Mouse (Mus musculus) CH12.LX (cell line): ENCODE data around the gene Mdc1. TPM values are rescaled to one million over a fixed set of nuclear protein-coding genes. Genes with fewer than 3 reads are reported as not detected.
A peak's percentile ranks its signal among the peaks of the same experiment; 100 is the strongest.

Source experiments
- DNase-seq: peaks from one replicate; pipeline ENCODE4 v3.0.0-alpha.2; 2013; ENCODE audit errors: extremely low read depth
- H3K27ac ChIP-seq: 2 replicates; pipeline ENCODE4 v1.5.1; 2012; ENCODE audit warnings: low read depth, mild to moderate bottlenecking, control low read depth, moderate library complexity; ENCODE audit not compliant: insufficient read depth
- H3K27me3 ChIP-seq: replicated peaks from 2 replicates; pipeline ENCODE3; 2012; ENCODE audit warnings: inconsistent platforms
- H3K36me3 ChIP-seq, 2 experiments: replicated peaks in 1 of 2; 2 replicates each; pipeline versions ENCODE3 to v1.6.1; 2012; ENCODE audit warnings: inconsistent platforms in 1 of 2, low read length in 1 of 2, mild to moderate bottlenecking in 1 of 2, mixed read lengths in 1 of 2, moderate library complexity in 1 of 2; ENCODE audit not compliant: control insufficient read depth in 1 of 2, insufficient read depth in 1 of 2
- H3K4me1 ChIP-seq, 2 experiments: 2 replicates each; pipeline ENCODE4 v1.6.1; 2012; ENCODE audit warnings: inconsistent platforms in 1 of 2, moderate library complexity in 1 of 2; ENCODE audit not compliant: insufficient read depth in 2 of 2, control insufficient read depth in 1 of 2
- H3K4me2 ChIP-seq: 2 replicates; pipeline ENCODE4 v1.6.1; 2012; ENCODE audit warnings: low read depth, mild to moderate bottlenecking, control low read depth; ENCODE audit not compliant: poor library complexity, insufficient read depth, severe bottlenecking
- H3K4me3 ChIP-seq, 3 experiments: fragments of 150-350 bp in 1 of 3; sonication (generic) in 1 of 3; replicated peaks in 1 of 3; 2 replicates each; pipeline versions ENCODE3 to v1.5.1; 2011 to 2012; ENCODE audit warnings: low read depth in 2 of 3, low read length in 2 of 3, mild to moderate bottlenecking in 2 of 3, moderate library complexity in 2 of 3, control low read depth in 1 of 3, improper control_type of control experiment in 1 of 3, inconsistent platforms in 1 of 3, mixed read lengths in 1 of 3; ENCODE audit not compliant: poor library complexity in 1 of 3
- H3K79me2 ChIP-seq: replicated peaks from 2 replicates; pipeline ENCODE4 v1.6.1; 2012; ENCODE audit warnings: mild to moderate bottlenecking, moderate library complexity; ENCODE audit not compliant: control insufficient read depth, poor library complexity, insufficient read depth, severe bottlenecking; ENCODE audit errors: extremely low read depth
- H3K9ac ChIP-seq: 2 replicates; pipeline ENCODE4 v1.6.1; 2012; ENCODE audit warnings: low read depth, mild to moderate bottlenecking, control low read depth, moderate library complexity; ENCODE audit not compliant: insufficient read depth
- H3K9me3 ChIP-seq: replicated peaks from 2 replicates; pipeline ENCODE3; 2012; ENCODE audit warnings: low read length, inconsistent platforms, mixed read lengths
- BHLHE40 ChIP-seq: IDR thresholded peaks from 2 replicates; pipeline ENCODE4 v1.6.1; 2011; ENCODE audit warnings: mild to moderate bottlenecking, low read depth, low read length, improper control_type of control experiment
- CHD2 ChIP-seq: IDR thresholded peaks from 2 replicates; pipeline ENCODE4 v1.6.1; 2011; ENCODE audit warnings: low read length, improper control_type of control experiment
- CTCF ChIP-seq, 2 experiments: IDR thresholded peaks in 1 of 2; conservative IDR thresholded peaks in 1 of 2; 2 replicates each; pipeline ENCODE4 v1.5.1; 2011 to 2012; ENCODE audit warnings: low read depth in 2 of 2, low read length in 2 of 2, improper control_type of control experiment in 1 of 2, inconsistent platforms in 1 of 2, mild to moderate bottlenecking in 1 of 2, moderate library complexity in 1 of 2
- E2F4 ChIP-seq: IDR thresholded peaks from 2 replicates; pipeline ENCODE4 v1.6.1; 2011; ENCODE audit warnings: low read depth, low read length, improper control_type of control experiment; ENCODE audit not compliant: insufficient replicate concordance
- ELF1 ChIP-seq: IDR thresholded peaks from 2 replicates; pipeline ENCODE4 v1.6.1; 2014; ENCODE audit warnings: low read depth, mild to moderate bottlenecking, inconsistent platforms, low read length, improper control_type of control experiment
- EP300 ChIP-seq: IDR thresholded peaks from 2 replicates; pipeline ENCODE4 v1.6.1; 2011; ENCODE audit warnings: low read length, improper control_type of control experiment
- ETS1 ChIP-seq: conservative IDR thresholded peaks from 2 replicates; pipeline ENCODE4 v1.6.1; 2012; ENCODE audit warnings: low read depth, mild to moderate bottlenecking, inconsistent platforms, low read length, improper control_type of control experiment, moderate library complexity
- GABPA ChIP-seq: IDR thresholded peaks from 2 replicates; pipeline ENCODE4 v1.6.1; 2012; ENCODE audit warnings: low read depth, low read length, improper control_type of control experiment, inconsistent platforms; ENCODE audit not compliant: insufficient replicate concordance
- IRF4 ChIP-seq: IDR thresholded peaks from 2 replicates; pipeline ENCODE4 v1.6.1; 2014; ENCODE audit warnings: low read depth, mild to moderate bottlenecking, inconsistent platforms, low read length, improper control_type of control experiment
- JUN ChIP-seq: IDR thresholded peaks from 2 replicates; pipeline ENCODE4 v1.6.1; 2011; ENCODE audit warnings: low read depth, mild to moderate bottlenecking, low read length, improper control_type of control experiment, moderate library complexity; ENCODE audit not compliant: insufficient read depth
- JUND ChIP-seq: conservative IDR thresholded peaks from 2 replicates; pipeline ENCODE4 v1.6.1; 2011; ENCODE audit warnings: low read depth, low read length, improper control_type of control experiment
- KAT2A ChIP-seq: IDR thresholded peaks from 2 replicates; pipeline ENCODE4 v1.6.1; 2012; ENCODE audit warnings: low read length, improper control_type of control experiment, inconsistent platforms; ENCODE audit not compliant: insufficient replicate concordance
- MAFK ChIP-seq: IDR thresholded peaks from 2 replicates; pipeline ENCODE4 v1.6.1; 2011; ENCODE audit warnings: low read length, improper control_type of control experiment; ENCODE audit not compliant: insufficient replicate concordance
- MAZ ChIP-seq: IDR thresholded peaks from 2 replicates; pipeline ENCODE4 v1.6.1; 2012; ENCODE audit warnings: low read depth, mild to moderate bottlenecking, inconsistent platforms, low read length, improper control_type of control experiment, moderate library complexity
- MEF2A ChIP-seq: IDR thresholded peaks from 2 replicates; pipeline ENCODE4 v1.6.1; 2014; ENCODE audit warnings: low read depth, mild to moderate bottlenecking, inconsistent platforms, low read length, improper control_type of control experiment, borderline replicate concordance
- MXI1 ChIP-seq: IDR thresholded peaks from 2 replicates; pipeline ENCODE4 v1.6.1; 2011; ENCODE audit warnings: mild to moderate bottlenecking, low read depth, low read length, improper control_type of control experiment
- MYC ChIP-seq: IDR thresholded peaks from 2 replicates; pipeline ENCODE4 v1.6.1; 2011; ENCODE audit warnings: low read depth, mild to moderate bottlenecking, improper control_type of control experiment, low read length
- NELFE ChIP-seq: IDR thresholded peaks from 2 replicates; pipeline ENCODE4 v1.6.1; 2011; ENCODE audit warnings: low read depth, low read length, improper control_type of control experiment
- NRF1 ChIP-seq: IDR thresholded peaks from 2 replicates; pipeline ENCODE4 v1.6.1; 2014; ENCODE audit warnings: low read depth, mild to moderate bottlenecking, inconsistent platforms, low read length, improper control_type of control experiment, moderate library complexity
- POLR2A ChIP-seq: IDR thresholded peaks from 2 replicates; pipeline ENCODE4 v1.6.1; 2011; ENCODE audit warnings: low read depth, mild to moderate bottlenecking, improper control_type of control experiment, low read length
- POLR2AphosphoS2 ChIP-seq: IDR thresholded peaks from 2 replicates; pipeline ENCODE4 v1.6.1; 2011; ENCODE audit warnings: low read depth, low read length, improper control_type of control experiment
- RAD21 ChIP-seq: IDR thresholded peaks from 2 replicates; pipeline ENCODE4 v1.6.1; 2011; ENCODE audit warnings: low read depth, mild to moderate bottlenecking, low read length, improper control_type of control experiment, moderate library complexity
- SIN3A ChIP-seq: IDR thresholded peaks from 2 replicates; pipeline ENCODE4 v1.6.1; 2012; ENCODE audit warnings: low read length, improper control_type of control experiment, inconsistent platforms
- SMC3 ChIP-seq: IDR thresholded peaks from 2 replicates; pipeline ENCODE4 v1.6.1; 2011; ENCODE audit warnings: low read depth, low read length, improper control_type of control experiment
- TBP ChIP-seq: conservative IDR thresholded peaks from 2 replicates; pipeline ENCODE4 v1.6.1; 2011; ENCODE audit warnings: low read depth, low read length, improper control_type of control experiment
- TCF12 ChIP-seq: IDR thresholded peaks from 2 replicates; pipeline ENCODE4 v1.6.1; 2014; ENCODE audit warnings: low read depth, mild to moderate bottlenecking, inconsistent platforms, low read length, improper control_type of control experiment
- UBTF ChIP-seq: IDR thresholded peaks from 2 replicates; pipeline ENCODE4 v1.6.1; 2012; ENCODE audit warnings: low read depth, mild to moderate bottlenecking, inconsistent platforms, low read length, improper control_type of control experiment, moderate library complexity
- USF1 ChIP-seq: IDR thresholded peaks from 2 replicates; pipeline ENCODE4 v1.6.1; 2014; ENCODE audit warnings: low read depth, mild to moderate bottlenecking, inconsistent platforms, low read length, improper control_type of control experiment
- USF2 ChIP-seq: conservative IDR thresholded peaks from 2 replicates; pipeline ENCODE4 v1.6.1; 2011; ENCODE audit warnings: low read depth, low read length, improper control_type of control experiment
- ZC3H11A ChIP-seq: IDR thresholded peaks from 2 replicates; pipeline ENCODE4 v1.6.1; 2012; ENCODE audit warnings: low read depth, mild to moderate bottlenecking, inconsistent platforms, low read length, improper control_type of control experiment
- ZKSCAN1 ChIP-seq: IDR thresholded peaks from 2 replicates; pipeline ENCODE4 v1.6.1; 2012; ENCODE audit warnings: low read depth, inconsistent platforms, low read length, improper control_type of control experiment, borderline replicate concordance
- ZMIZ1 ChIP-seq: IDR thresholded peaks from 2 replicates; pipeline ENCODE4 v1.6.1; 2012; ENCODE audit warnings: low read depth, mild to moderate bottlenecking, inconsistent platforms, low read length, improper control_type of control experiment
- ZNF384 ChIP-seq: IDR thresholded peaks from 2 replicates; pipeline ENCODE4 v1.6.1; 2012; ENCODE audit warnings: low read depth, low read length, improper control_type of control experiment, inconsistent platforms
- dilution Hi-C: fragments of 300-500 bp; cut with MboI; formaldehyde crosslinking; loops from 2 replicates; pipeline ENCODE4 v1.14.3; 2020; ENCODE audit warnings: low sequenced_read_pairs; ENCODE audit not compliant: extremely low pct_unique_long_range_greater_than_20kb, extremely low pct_ligation_motif_present
- in situ Hi-C: fragments of 300-500 bp; cut with MboI; formaldehyde crosslinking; loops from 3 replicates; pipeline ENCODE4 v1.14.3; 2019; ENCODE audit warnings: low sequenced_read_pairs, low pct_ligation_motif_present, low pct_unique_long_range_greater_than_20kb, mixed read lengths
- polyA plus RNA-seq: library from polyadenylated mRNA; unstranded; fragments of >175 nt; gene quantifications from 2 replicates; pipeline ENCODE4 v1.2.1, GENCODE M21; 2012; ENCODE audit warnings: low read depth; ENCODE audit not compliant: insufficient read length
- total RNA-seq, 2 experiments: library from RNA; depleted of rRNA; stranded (reverse); fragments of 300-350 nt in 1 of 2; fragments of >200 nt in 1 of 2; gene quantifications; 2 replicates each; pipeline ENCODE4 v1.2.3; 2012 to 2014

Gene Mdc1
- total and polyA plus RNA-seq, 3 experiments, result 3.3 to 15.7 (median 8.2) TPM

GRCm38 (mm10) chr17:35866281-35866831, 25.0 kb downstream of the Mdc1 start (continued):
- TF ChIP-seq SMC3, result no peak
- TF ChIP-seq TCF12, result peak; percentile 60; the same call in 1 of the 2 replicates
- no peak for TF ChIP-seq E2F4
- peak; percentile 70 for TF ChIP-seq POLR2A
- no peak for TF ChIP-seq MXI1
- TF ChIP-seq POLR2AphosphoS2, result no peak
- TF ChIP-seq UBTF, result no peak

GRCm38 (mm10) chr17:35866911-35867890, 25.9 kb downstream of the Mdc1 start:
- H3K4me2 ChIP-seq, result peak overlapping the region; percentile 91
- peaks cover 36% of the 10 kb centered on the region for H3K79me2 ChIP-seq
- peak overlapping the region; percentile 63 to 99 (median 74) for H3K4me3 ChIP-seq
- peaks cover 0 to 21% of the 10 kb centered on the region in 2 experiments; a peak in 2 of 4 replicates for H3K4me1 ChIP-seq
- in situ Hi-C loops, result loop anchor here (10.0 kb wide), 1 partner anchor 132 kb away; no protein-coding TSS in a partner anchor
- dilution Hi-C loops, result no loop called here
- DNase-seq, result peak; percentile 76
- H3K9me3 ChIP-seq, result peaks cover 4% of the 10 kb centered on the region
- H3K36me3 ChIP-seq, result peaks cover 0 to 10% of the 10 kb centered on the region in 2 experiments
- no peaks in the 10 kb centered on the region for H3K27me3 ChIP-seq
- peak overlapping the region; percentile 69 for H3K9ac ChIP-seq
- peak overlapping the region; percentile 74 for H3K27ac ChIP-seq
- TF ChIP-seq USF2 (no peak), MAZ (no peak), CTCF (conservative IDR thresholded peaks at IDR 0.05 in 1 of 2, IDR thresholded peaks at IDR 0.05 in 1 of 2; ENCODE audit: low read depth in 2 of 2, low read length in 2 of 2) (peak in 1 of 2 experiments; percentile 71; a peak in 2 of 4 replicates), IRF4 (no peak), NELFE (no peak), SMC3 (peak; percentile 31), JUN (no peak), MYC (no peak), UBTF (peak; percentile 44; the same call in 1 of the 2 replicates), RAD21 (peak; percentile 42), CHD2 (peak; percentile 37; the same call in 1 of the 2 replicates), ELF1 (0 out of 2 replicates have a peak, but pooled peaks have one; percentile 8), BHLHE40 (no peak), TBP (no peak), ZC3H11A (no peak), MAFK (no peak), JUND (no peak), E2F4 (no peak), GABPA (no peak), NRF1 (no peak), POLR2A (no peak), ZNF384 (no peak), KAT2A (no peak), TCF12 (no peak), ETS1 (no peak), MEF2A (no peak; the same call in 1 of the 2 replicates), ZKSCAN1 (no peak), EP300 (no peak), POLR2AphosphoS2 (no peak), ZMIZ1 (no peak), SIN3A (peak; percentile 7; the same call in 1 of the 2 replicates), USF1 (no peak)
